Mouse (Mus musculus) midbrain, embryonic 13.5 days (tissue): ENCODE measurements around the gene Lrrc1. TPM values are rescaled to one million over a fixed set of nuclear protein-coding genes. Genes with fewer than 3 reads are reported as not detected.

Experiments
- ATAC-seq: fragments of 200-750 bp; cut with Nextera tagmentation; 2 replicates; pipeline ENCODE4 v1.8.0; 2017; ENCODE audit warnings: mild to moderate bottlenecking, moderate TSS enrichment, moderate library complexity
- H3K27ac ChIP-seq: fragments of 300-500 bp; sonication (generic); 2 replicates; pipeline ENCODE4 v1.5.1; 2015; ENCODE audit warnings: inconsistent platforms, mild to moderate bottlenecking, moderate library complexity
- H3K27me3 ChIP-seq: fragments of 300-500 bp; sonication (generic); 2 replicates; pipeline ENCODE4 v1.6.1; 2015; ENCODE audit warnings: mild to moderate bottlenecking, inconsistent platforms
- H3K36me3 ChIP-seq: fragments of 300-500 bp; sonication (generic); 2 replicates; pipeline ENCODE4 v1.6.1; 2015; ENCODE audit warnings: mild to moderate bottlenecking, inconsistent platforms
- H3K4me1 ChIP-seq: fragments of 300-500 bp; sonication (generic); replicated peaks from 2 replicates; pipeline ENCODE4 v1.6.1; 2015; ENCODE audit warnings: inconsistent platforms
- H3K4me2 ChIP-seq: fragments of 300-500 bp; sonication (generic); replicated peaks from 2 replicates; pipeline ENCODE4 v1.6.1; 2015; ENCODE audit warnings: moderate library complexity, mild to moderate bottlenecking, inconsistent platforms
- H3K4me3 ChIP-seq: fragments of 300-500 bp; sonication (generic); replicated peaks from 2 replicates; pipeline ENCODE4 v1.5.1; 2015; ENCODE audit warnings: mild to moderate bottlenecking, inconsistent platforms
- H3K9ac ChIP-seq: fragments of 300-500 bp; sonication (generic); replicated peaks from 2 replicates; pipeline ENCODE4 v1.6.1; 2015; ENCODE audit warnings: mild to moderate bottlenecking, inconsistent platforms
- H3K9me3 ChIP-seq: fragments of 300-500 bp; sonication (generic); 2 replicates; pipeline ENCODE4 v1.6.1; 2016; ENCODE audit warnings: mild to moderate bottlenecking, inconsistent platforms
- WGBS: fragments of 180-500 bp; shearing (Covaris S2); methylation state at CpG from one replicate; pipeline ENCODE4 v1.1.7; 2015; 5-methylcytosine and 5-hydroxymethylcytosine counted together
- polyA plus RNA-seq: library from polyadenylated mRNA; unstranded; fragments of >200 nt; fragmentation: Nextera tagmentation; extraction: Ambion mirVana; gene quantifications from 2 replicates; pipeline ENCODE4 v1.2.1, GENCODE M21; 2015

The Lrrc1 gene
- polyA plus RNA-seq, 1 experiment from 2014 or later: 5.0 TPM

- H3K9ac ChIP-seq: no peak overlapping the region
Observed at GRCm38 (mm10) chr9:77539232-77539631, 5.4 kb downstream of the Lrrc1 start.

GRCm38 (mm10) chr9:77537357-77537756 is 7.3 kb downstream of the Lrrc1 start:
- ATAC-seq: no peak
- Histone ChIP-seq H3K27me3 (peaks cover 13% of the 10 kb centered on the region; the same call in 1 of the 2 replicates), H3K4me3 (no peak overlapping the region), H3K4me1 (peaks cover 26% of the 10 kb centered on the region), H3K9me3 (no peaks in the 10 kb centered on the region), H3K4me2 (no peak overlapping the region), H3K9ac (no peak overlapping the region), H3K36me3 (no peaks in the 10 kb centered on the region), H3K27ac (no peak overlapping the region)
- 90% methylated on average over 10 of the region's 10 CpGs for WGBS

More at GRCm38 (mm10) chr9:77539232-77539631, 5.4 kb downstream of the Lrrc1 start:
- H3K9me3 ChIP-seq: no peaks in the 10 kb centered on the region
- no peak overlapping the region for H3K4me3 ChIP-seq
- no peaks in the 10 kb centered on the region for H3K36me3 ChIP-seq
- H3K27me3 ChIP-seq: peaks cover 17% of the 10 kb centered on the region; the same call in 1 of the 2 replicates
- peaks cover 35% of the 10 kb centered on the region for H3K4me1 ChIP-seq
- H3K27ac ChIP-seq: no peak overlapping the region
- ATAC-seq: no peak
- no peak overlapping the region for H3K4me2 ChIP-seq
- 93% methylated on average over 9 of the region's 9 CpGs for WGBS

- Histone ChIP-seq H3K9ac (no peak overlapping the region), H3K27ac (no peak overlapping the region), H3K27me3 (peaks cover 8% of the 10 kb centered on the region; the same call in 1 of the 2 replicates), H3K4me2 (no peak overlapping the region), H3K4me1 (peaks cover 26% of the 10 kb centered on the region), H3K9me3 (no peaks in the 10 kb centered on the region), H3K36me3 (no peaks in the 10 kb centered on the region), H3K4me3 (no peak overlapping the region)
- no peak for ATAC-seq
- WGBS: 75% methylated on average over 7 of the region's 7 CpGs
Observed at GRCm38 (mm10) chr9:77536832-77537231, 7.8 kb downstream of the Lrrc1 start.

GRCm38 (mm10) chr9:77536286-77536685 is 8.4 kb downstream of the Lrrc1 start:
- Histone ChIP-seq H3K27ac (no peak overlapping the region), H3K4me3 (no peak overlapping the region), H3K9ac (no peak overlapping the region), H3K27me3 (peaks cover 4% of the 10 kb centered on the region; the same call in 1 of the 2 replicates), H3K9me3 (no peaks in the 10 kb centered on the region), H3K36me3 (no peaks in the 10 kb centered on the region), H3K4me2 (no peak overlapping the region), H3K4me1 (peaks cover 26% of the 10 kb centered on the region)
- ATAC-seq: no peak
- 79% methylated on average over 6 of the region's 6 CpGs for WGBS

GRCm38 (mm10) chr9:77535021-77535744 is 9.5 kb downstream of the Lrrc1 start:
- 10% methylated on average over 17 of the region's 17 CpGs for WGBS
- H3K9ac ChIP-seq: peak overlapping the region; percentile 15
- H3K27ac ChIP-seq: no peak overlapping the region
- H3K36me3 ChIP-seq: no peaks in the 10 kb centered on the region
- H3K27me3 ChIP-seq: peaks cover 4% of the 10 kb centered on the region; the same call in 1 of the 2 replicates
- ATAC-seq: peak; percentile 70
- peaks cover 26% of the 10 kb centered on the region for H3K4me1 ChIP-seq
- peak overlapping the region; percentile 5; the same call in 1 of the 2 replicates for H3K4me3 ChIP-seq
- H3K4me2 ChIP-seq: peak overlapping the region; percentile 44
- no peaks in the 10 kb centered on the region for H3K9me3 ChIP-seq

GRCm38 (mm10) chr9:77528379-77529041 is 16.2 kb downstream of the Lrrc1 start:
- no peak overlapping the region for H3K9ac ChIP-seq
- no peaks in the 10 kb centered on the region for H3K36me3 ChIP-seq
- peaks cover 5% of the 10 kb centered on the region; the same call in 1 of the 2 replicates for H3K4me1 ChIP-seq
- H3K27me3 ChIP-seq: no peaks in the 10 kb centered on the region; the same call in 1 of the 2 replicates
- no peak overlapping the region for H3K4me2 ChIP-seq
- peak; percentile 40; the same call in 1 of the 2 replicates for ATAC-seq
- H3K4me3 ChIP-seq: no peak overlapping the region
- H3K9me3 ChIP-seq: no peaks in the 10 kb centered on the region
- H3K27ac ChIP-seq: no peak overlapping the region
- WGBS: 85% methylated on average over 5 of the region's 5 CpGs

GRCm38 (mm10) chr9:77527170-77527569 is 17.5 kb downstream of the Lrrc1 start:
- no peaks in the 10 kb centered on the region for H3K36me3 ChIP-seq
- H3K27me3 ChIP-seq: no peaks in the 10 kb centered on the region; the same call in 1 of the 2 replicates
- no peak overlapping the region for H3K4me2 ChIP-seq
- no peaks in the 10 kb centered on the region for H3K9me3 ChIP-seq
- no peak for ATAC-seq
- H3K27ac ChIP-seq: no peak overlapping the region
- peaks cover 5% of the 10 kb centered on the region; the same call in 1 of the 2 replicates for H3K4me1 ChIP-seq
- no peak overlapping the region for H3K9ac ChIP-seq
- no peak overlapping the region for H3K4me3 ChIP-seq
- WGBS: 72% methylated on average over 6 of the region's 6 CpGs

- H3K27ac ChIP-seq: no peak overlapping the region
- H3K27me3 ChIP-seq: no peaks in the 10 kb centered on the region; the same call in 1 of the 2 replicates
- WGBS: 72% methylated on average over 2 of the region's 2 CpGs
- H3K4me3 ChIP-seq: no peak overlapping the region
- no peaks in the 10 kb centered on the region for H3K9me3 ChIP-seq
- H3K36me3 ChIP-seq: no peaks in the 10 kb centered on the region
- ATAC-seq: no peak
- H3K4me2 ChIP-seq: no peak overlapping the region
- H3K4me1 ChIP-seq: peaks cover 5% of the 10 kb centered on the region; the same call in 1 of the 2 replicates
- H3K9ac ChIP-seq: no peak overlapping the region
Observed at GRCm38 (mm10) chr9:77526715-77527114, 18.0 kb downstream of the Lrrc1 start.

- Histone ChIP-seq H3K36me3 (no peaks in the 10 kb centered on the region), H3K4me2 (no peak overlapping the region), H3K4me3 (no peak overlapping the region), H3K27me3 (no peaks in the 10 kb centered on the region; the same call in 1 of the 2 replicates), H3K9ac (no peak overlapping the region), H3K4me1 (peaks cover 5% of the 10 kb centered on the region; the same call in 1 of the 2 replicates), H3K9me3 (no peaks in the 10 kb centered on the region), H3K27ac (no peak overlapping the region)
- 75% methylated on average over 16 of the region's 16 CpGs for WGBS
- ATAC-seq: no peak
Observed at GRCm38 (mm10) chr9:77525595-77526295, 18.9 kb downstream of the Lrrc1 start.

GRCm38 (mm10) chr9:77523793-77524192 is 20.9 kb downstream of the Lrrc1 start:
- Histone ChIP-seq H3K27me3 (no peaks in the 10 kb centered on the region; the same call in 1 of the 2 replicates), H3K4me1 (peaks cover 5% of the 10 kb centered on the region; the same call in 1 of the 2 replicates), H3K4me3 (no peak overlapping the region), H3K27ac (no peak overlapping the region), H3K4me2 (no peak overlapping the region), H3K9ac (no peak overlapping the region), H3K36me3 (no peaks in the 10 kb centered on the region), H3K9me3 (no peaks in the 10 kb centered on the region)
- no peak for ATAC-seq
- WGBS: 95% methylated on average over 4 of the region's 4 CpGs

GRCm38 (mm10) chr9:77522476-77522875 is 22.2 kb downstream of the Lrrc1 start:
- Histone ChIP-seq H3K4me1 (no peaks in the 10 kb centered on the region), H3K27me3 (no peaks in the 10 kb centered on the region), H3K27ac (no peak overlapping the region), H3K4me3 (no peak overlapping the region), H3K9ac (no peak overlapping the region), H3K9me3 (no peaks in the 10 kb centered on the region), H3K36me3 (no peaks in the 10 kb centered on the region), H3K4me2 (no peak overlapping the region)
- 0 out of 2 replicates have a peak, but pooled peaks have one; percentile 14 for ATAC-seq
- 98% methylated on average over 3 of the region's 3 CpGs for WGBS
